Mouse (Mus musculus): Measurements from ENCODE around the gene Uhrf1bp1.

- TF ChIP-seq CTCF (IDR thresholded peaks at IDR 0.05; ENCODE audit: low read depth, low read length) = no peak
- no peak for TF ChIP-seq GATA1 (IDR thresholded peaks at IDR 0.05; ENCODE audit: borderline replicate concordance, low read length)
- TF ChIP-seq POLR2AphosphoS5 (IDR thresholded peaks at IDR 0.05; ENCODE audit: insufficient replicate concordance, low read depth, low read length) = no peak
- TF ChIP-seq TAL1 (conservative IDR thresholded peaks at IDR 0.05; ENCODE audit: low read depth, low read length) = no peak
Observed at GRCm38 (mm10) chr17:27941698-27942097, 85.5 kb downstream of the Uhrf1bp1 start.

All from G1E (cell line).